ENCODE assay signal across 8 mouse cellular contexts in the genomic region with DNA sequence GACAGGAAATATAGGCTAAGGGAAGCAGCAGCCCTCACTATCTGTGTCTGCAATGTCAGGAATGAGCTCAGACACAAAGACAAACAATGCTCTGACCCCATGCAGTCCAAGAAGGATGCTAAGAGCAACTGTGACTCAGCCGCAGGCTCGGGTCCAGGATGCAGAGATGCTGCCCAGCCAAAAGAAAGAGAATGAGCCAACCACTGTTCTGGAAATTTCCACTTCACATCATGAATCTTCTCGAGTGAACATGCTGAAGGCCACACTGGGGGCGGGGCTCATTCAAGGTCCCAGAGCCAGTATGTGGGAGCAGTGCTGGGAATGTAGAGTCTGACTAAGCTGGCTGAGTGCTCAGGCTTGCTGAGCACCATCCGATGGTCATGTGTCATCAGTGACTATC. TPM values are rescaled to one million over a fixed set of nuclear protein-coding genes. Genes with fewer than 3 reads are reported as not detected.
DNase-seq lines count a peak whose midpoint lies in the region; ATAC-seq and TF ChIP-seq lines count a peak whose summit lies in the region.

No protein-coding gene starts in this region.

- H3K9ac ChIP-seq in hindbrain, postnatal 0 days (replicated peaks; ENCODE audit: low read length), result no peak overlapping the region
- H3K9ac ChIP-seq in hindbrain, embryonic 12.5 days, result no peak overlapping the region
- H3K9ac ChIP-seq in kidney, postnatal 0 days (ENCODE audit: low read depth, low read length), result no peak overlapping the region
- H3K9ac ChIP-seq in midbrain, embryonic 16.5 days (ENCODE audit: low read depth, low read length), result no peak overlapping the region

- no peaks in the 10 kb centered on the region for H3K9me3 ChIP-seq in hindbrain, postnatal 0 days (ENCODE audit: low read length)
- no peaks in the 10 kb centered on the region for H3K9me3 ChIP-seq in hindbrain, embryonic 12.5 days (replicated peaks)
- H3K9me3 ChIP-seq in kidney, postnatal 0 days (replicated peaks; ENCODE audit: low read length), result no peaks in the 10 kb centered on the region
- H3K9me3 ChIP-seq in midbrain, embryonic 16.5 days (replicated peaks; ENCODE audit: control insufficient read depth, low read length, poor library complexity, severe bottlenecking), result no peaks in the 10 kb centered on the region

- 50% methylated on average over 5 of the region's 5 CpGs for WGBS in hindbrain, postnatal 0 days
- WGBS in hindbrain, embryonic 12.5 days, result 70% methylated on average over 5 of the region's 5 CpGs
- 46% methylated on average over 5 of the region's 5 CpGs for WGBS in kidney, postnatal 0 days
- 72% methylated on average over 5 of the region's 5 CpGs for WGBS in midbrain, embryonic 16.5 days

- H3K27me3 ChIP-seq in hindbrain, postnatal 0 days (ENCODE audit: insufficient read depth, low read length), result no peaks in the 10 kb centered on the region
- H3K27me3 ChIP-seq in hindbrain, embryonic 12.5 days, result peaks cover 4% of the 10 kb centered on the region; the same call in 1 of the 2 replicates
- no peaks in the 10 kb centered on the region for H3K27me3 ChIP-seq in kidney, postnatal 0 days (ENCODE audit: insufficient read depth, low read length)
- H3K27me3 ChIP-seq in midbrain, embryonic 16.5 days (ENCODE audit: control insufficient read depth, insufficient read depth, low read depth, low read length), result no peaks in the 10 kb centered on the region

- DNase-seq in hindbrain, postnatal 0 days (ENCODE audit: low spot score), result peak; percentile 49
- DNase-seq in cerebellum, adult 11-12 months, result peak; percentile 83
- peak; percentile 89 to 92 for DNase-seq in heart, adult 9 months (ENCODE audit: low spot score in 2 of 2)
- peak; percentile 86 for DNase-seq in kidney, postnatal 0 days (ENCODE audit: low spot score)
- peak; percentile 38 for DNase-seq in right cerebral cortex, postnatal 14 days

- no peak overlapping the region for H3K27ac ChIP-seq in hindbrain, postnatal 0 days
- no peak overlapping the region for H3K27ac ChIP-seq in hindbrain, embryonic 12.5 days
- 0 out of 2 replicates have a peak overlapping the region, but pooled peaks have one; percentile 5 for H3K27ac ChIP-seq in kidney, postnatal 0 days
- H3K27ac ChIP-seq in midbrain, embryonic 16.5 days (ENCODE audit: low read length), result no peak overlapping the region

- no peak overlapping the region for H3K4me2 ChIP-seq in hindbrain, postnatal 0 days (ENCODE audit: low read depth, low read length)
- H3K4me2 ChIP-seq in hindbrain, embryonic 12.5 days (replicated peaks), result no peak overlapping the region
- no peak overlapping the region for H3K4me2 ChIP-seq in kidney, postnatal 0 days (ENCODE audit: low read length)
- no peak overlapping the region for H3K4me2 ChIP-seq in midbrain, embryonic 16.5 days (ENCODE audit: low read length)

- no peak overlapping the region for H3K4me3 ChIP-seq in hindbrain, postnatal 0 days (ENCODE audit: low read length)
- H3K4me3 ChIP-seq in hindbrain, embryonic 12.5 days, result no peak overlapping the region
- no peak overlapping the region for H3K4me3 ChIP-seq in kidney, postnatal 0 days (replicated peaks; ENCODE audit: low read depth, low read length)
- no peak overlapping the region for H3K4me3 ChIP-seq in midbrain, embryonic 16.5 days (ENCODE audit: low read depth, low read length)

- H3K4me1 ChIP-seq in hindbrain, postnatal 0 days (ENCODE audit: insufficient read depth, low read length), result peaks cover 3% of the 10 kb centered on the region; the same call in 1 of the 2 replicates
- H3K4me1 ChIP-seq in hindbrain, embryonic 12.5 days, result peaks cover 4% of the 10 kb centered on the region
- no peaks in the 10 kb centered on the region for H3K4me1 ChIP-seq in kidney, postnatal 0 days (replicated peaks; ENCODE audit: insufficient read depth, low read length)
- peaks cover 4% of the 10 kb centered on the region for H3K4me1 ChIP-seq in midbrain, embryonic 16.5 days (ENCODE audit: control insufficient read depth, insufficient read depth, low read length)

- TF ChIP-seq CTCF in hindbrain, postnatal 0 days (IDR thresholded peaks at IDR 0.05; ENCODE audit: low read depth), result no peak
- no peak for TF ChIP-seq CTCF in kidney, postnatal 0 days (IDR thresholded peaks at IDR 0.05; ENCODE audit: low read depth)

- no peaks in the 10 kb centered on the region for H3K36me3 ChIP-seq in hindbrain, postnatal 0 days (ENCODE audit: insufficient read depth, low read length)
- no peaks in the 10 kb centered on the region for H3K36me3 ChIP-seq in hindbrain, embryonic 12.5 days
- H3K36me3 ChIP-seq in kidney, postnatal 0 days (ENCODE audit: insufficient read depth, low read length), result no peaks in the 10 kb centered on the region
- no peaks in the 10 kb centered on the region for H3K36me3 ChIP-seq in midbrain, embryonic 16.5 days (ENCODE audit: control insufficient read depth, insufficient read depth, low read length)

- 0 out of 2 replicates have a peak, but pooled peaks have one; percentile 32 for ATAC-seq in hindbrain, postnatal 0 days
- no peak for ATAC-seq in hindbrain, embryonic 12.5 days (ENCODE audit: low FRiP score)
- no peak; the same call in 1 of the 2 replicates for ATAC-seq in kidney, postnatal 0 days (replicated peaks; ENCODE audit: low FRiP score, low read depth)
- ATAC-seq in CD4-positive, CD25-positive, alpha-beta regulatory T cell, adult 4 months, result no peak
- ATAC-seq in midbrain, embryonic 16.5 days, result no peak

RNA-seq across cellular contexts. Expression of gene Coro2b, which starts 23.2 kb away (rescaled TPM):
- 42.6 and 47.2 TPM in 2 replicates for total RNA-seq in hindbrain, postnatal 0 days (2014; rRNA removed)
- polyA plus RNA-seq in hindbrain, postnatal 0 days (2015; fragmentation: Nextera tagmentation; extraction: Ambion mirVana), result 24.7 and 25.0 TPM in 2 replicates
- polyA plus RNA-seq in hindbrain, embryonic 12.5 days (2016; fragmentation: Nextera tagmentation; extraction: Ambion mirVana), result 34.2 and 36.9 TPM in 2 replicates
- 11.0 and 12.0 TPM in 2 replicates for polyA plus RNA-seq in kidney, postnatal 0 days (2015; fragmentation: Nextera tagmentation; extraction: Ambion mirVana)
- 1 to 10 TPM; 2.7 to 3.6 TPM for polyA plus RNA-seq in CD4-positive, CD25-positive, alpha-beta regulatory T cell, adult 4 months (2017; shearing (Covaris generic))
- polyA plus RNA-seq in midbrain, embryonic 16.5 days (2015; fragmentation: Nextera tagmentation; extraction: Ambion mirVana), result 32.0 and 33.4 TPM in 2 replicates

Comparison
In these comparisons a context has a peak if more than half of its experiments do, and no peak if none do; other contexts are left out.
1. DNase-seq: peak in every context shown above with its lines; median percentile 90 in heart, adult 9 months; 86 in kidney, postnatal 0 days; 83 in cerebellum, adult 11-12 months; 49 in hindbrain, postnatal 0 days; 38 in right cerebral cortex, postnatal 14 days.